Mouse (Mus musculus) erythroblast, embryonic 14.5 days (primary cell): ENCODE measurements around the gene Sdk2.

ENCODE experiments used
- GATA1 ChIP-seq: IDR thresholded peaks from 2 replicates; pipeline ENCODE4 v1.6.1; 2012; ENCODE audit warnings: low read length, inconsistent platforms, mixed read lengths
- TAL1 ChIP-seq: IDR thresholded peaks from 3 replicates; pipeline ENCODE4 v1.6.1; 2012; ENCODE audit warnings: low read length, inconsistent platforms, mixed read lengths

- TF ChIP-seq GATA1 (no peak), TAL1 (no peak)
Observed at GRCm38 (mm10) chr11:113990466-113990865, 76.4 kb downstream of the Sdk2 start.
